Mouse (Mus musculus): ENCODE measurements at regions not wholly inside any gene's neighbourhood (a gene's known extent, or its start where the extent isn't known, plus 50 kb on each side); places are given as distances from the start of the nearest gene placed in this dataset.

GRCm38 (mm10) chr5:99782806-99783205, 53.9 kb upstream of the Rasgef1b start:
- no peak for DNase-seq

- DNase-seq, result peak; percentile 60 to 75
These were observed 57.0 kb upstream of the Rasgef1b start for GRCm38 (mm10) chr5:99785850-99786249.

- DNase-seq, result peak; percentile 57 to 65
These were observed 58.4 kb upstream of the Rasgef1b start for GRCm38 (mm10) chr5:99787239-99787638.

- peak; percentile 50 to 58 for DNase-seq
These were observed 59.0 kb upstream of the Rasgef1b start for GRCm38 (mm10) chr5:99787665-99788366.

GRCm38 (mm10) chr5:99790733-99791132, 61.9 kb upstream of the Rasgef1b start:
- no peak for DNase-seq

- DNase-seq, result no peak
These were observed 71.7 kb upstream of the Rasgef1b start for GRCm38 (mm10) chr5:99800543-99800942.

GRCm38 (mm10) chr5:99801791-99802450, 73.1 kb upstream of the Rasgef1b start:
- peak; percentile 67 to 71 for DNase-seq

- no peak for DNase-seq
These were observed 79.2 kb upstream of the Vamp9 start for GRCm38 (mm10) chr5:99826861-99827260.

GRCm38 (mm10) chr5:99828516-99828915, 77.5 kb upstream of the Vamp9 start:
- DNase-seq, result no peak

GRCm38 (mm10) chr5:99838236-99838775, 67.7 kb upstream of the Vamp9 start:
- no peak for DNase-seq

- DNase-seq, result no peak
These were observed 66.4 kb upstream of the Vamp9 start for GRCm38 (mm10) chr5:99839661-99840060.

- no peak for DNase-seq
These were observed 65.2 kb upstream of the Vamp9 start for GRCm38 (mm10) chr5:99840884-99841283.

- peak; percentile 61 to 69 for DNase-seq
These were observed 60.3 kb upstream of the Vamp9 start for GRCm38 (mm10) chr5:99845565-99846255.

GRCm38 (mm10) chr5:99848158-99848988, 57.7 kb upstream of the Vamp9 start:
- DNase-seq, result no peak

GRCm38 (mm10) chr5:99849001-99849400, 57.1 kb upstream of the Vamp9 start:
- no peak for DNase-seq

GRCm38 (mm10) chr5:99852316-99852715, 53.7 kb upstream of the Vamp9 start:
- DNase-seq, result no peak

All from cerebellum, postnatal 10 days (tissue).